Mouse (Mus musculus) midbrain, embryonic 10.5 days (tissue): ENCODE results near the gene Cask. TPM values are rescaled to one million over a fixed set of nuclear protein-coding genes. Genes with fewer than 3 reads are reported as not detected.

Source experiments
- DNase-seq: peaks from one replicate; pipeline ENCODE4 v3.0.0-alpha.2; 2017; ENCODE audit warnings: low spot score
- H3K27ac ChIP-seq: fragments of 300-500 bp; sonication (generic); replicated peaks from 2 replicates; pipeline ENCODE4 v1.5.1; 2016; ENCODE audit warnings: mild to moderate bottlenecking
- H3K27me3 ChIP-seq: fragments of 300-500 bp; sonication (generic); 2 replicates; pipeline ENCODE4 v1.6.1; 2016; ENCODE audit warnings: low read depth, mild to moderate bottlenecking; ENCODE audit not compliant: poor library complexity, severe bottlenecking
- H3K36me3 ChIP-seq: fragments of 300-500 bp; sonication (generic); 2 replicates; pipeline ENCODE4 v1.6.1; 2016; ENCODE audit warnings: mild to moderate bottlenecking, moderate library complexity
- H3K4me1 ChIP-seq: fragments of 300-500 bp; sonication (generic); 2 replicates; pipeline ENCODE4 v1.6.1; 2016
- H3K4me3 ChIP-seq: fragments of 300-500 bp; sonication (generic); 2 replicates; pipeline ENCODE4 v1.5.1; 2016; ENCODE audit warnings: mild to moderate bottlenecking, moderate library complexity
- H3K9me3 ChIP-seq: fragments of 300-500 bp; sonication (generic); replicated peaks from 2 replicates; pipeline ENCODE4 v1.6.1; 2016; ENCODE audit warnings: mild to moderate bottlenecking
- WGBS: fragments of 180-500 bp; shearing (Covaris S2); methylation state at CpG from one replicate; pipeline ENCODE4 v1.1.7; 2016; 5-methylcytosine and 5-hydroxymethylcytosine counted together
- polyA plus RNA-seq: library from polyadenylated mRNA; unstranded; fragments of >200 nt; fragmentation: Nextera tagmentation; extraction: Ambion mirVana; gene quantifications from 2 replicates; pipeline ENCODE4 v1.2.1, GENCODE M21; 2016

The Cask gene
- polyA plus RNA-seq, 1 experiment from 2014 or later: 12.4 TPM

DNA sequence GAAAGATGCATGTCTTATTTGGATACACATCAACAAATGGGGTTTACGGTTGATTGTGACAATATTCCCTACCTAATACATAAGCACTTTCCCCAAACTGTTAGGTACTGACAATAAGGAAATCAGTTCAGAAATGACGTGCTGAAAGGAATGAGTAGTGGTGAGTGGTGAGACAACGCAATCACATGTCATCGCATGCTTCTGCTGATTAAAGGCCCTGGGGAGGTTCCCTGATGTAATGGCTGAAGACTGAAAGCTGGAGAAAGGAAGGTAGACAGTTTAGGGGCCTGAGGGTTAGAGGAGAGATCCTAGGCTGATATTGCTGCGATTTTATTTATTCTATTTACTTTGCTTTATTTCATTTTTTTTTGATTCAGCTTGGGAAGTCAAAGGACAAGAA lies 240.1 kb downstream of the Cask start:
- DNase-seq: no peak
- H3K4me3 ChIP-seq: no peak overlapping the region
- peaks cover 14% of the 10 kb centered on the region; the same call in 1 of the 2 replicates for H3K36me3 ChIP-seq
- H3K9me3 ChIP-seq: no peaks in the 10 kb centered on the region
- no peak overlapping the region for H3K27ac ChIP-seq
- WGBS: 89% methylated on average over 5 of the region's 5 CpGs
- H3K27me3 ChIP-seq: 0 out of 2 replicates have a peak, but pooled peaks cover 5% of the 10 kb centered on the region
- H3K4me1 ChIP-seq: no peaks in the 10 kb centered on the region

- H3K27me3 ChIP-seq: peaks cover 8% of the 10 kb centered on the region; the same call in 1 of the 2 replicates
- no peak overlapping the region for H3K27ac ChIP-seq
- H3K4me3 ChIP-seq: no peak overlapping the region
- no peaks in the 10 kb centered on the region for H3K9me3 ChIP-seq
- no peak for DNase-seq
- H3K36me3 ChIP-seq: peaks cover 4% of the 10 kb centered on the region; the same call in 1 of the 2 replicates
- no peaks in the 10 kb centered on the region for H3K4me1 ChIP-seq
- WGBS: 68% methylated on average over 3 of the region's 3 CpGs
Observed at GRCm38 (mm10) chrX:13607752-13608151, 243.4 kb downstream of the Cask start.

DNA sequence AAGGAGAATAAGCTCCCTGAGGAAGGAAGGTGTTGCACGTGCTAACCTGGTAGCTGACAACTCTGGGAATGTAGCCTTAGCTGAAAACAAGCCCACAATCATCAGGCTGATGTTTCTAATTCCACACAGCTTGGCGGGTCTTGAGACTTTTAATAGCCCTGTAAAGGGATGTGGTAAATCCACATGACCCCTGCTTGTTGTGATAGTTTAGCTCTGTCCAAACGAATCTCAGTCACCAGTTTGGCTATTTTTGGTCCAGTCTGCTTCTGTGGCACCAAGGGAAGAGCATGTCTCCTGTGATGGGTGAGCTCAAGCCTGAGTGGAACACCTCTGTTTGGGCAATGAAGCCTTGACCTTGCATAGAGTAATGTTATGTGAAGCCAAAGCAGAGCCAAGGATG lies 244.4 kb downstream of the Cask start:
- Histone ChIP-seq H3K4me1 (no peaks in the 10 kb centered on the region), H3K27ac (no peak overlapping the region), H3K36me3 (peaks cover 4% of the 10 kb centered on the region; the same call in 1 of the 2 replicates), H3K4me3 (no peak overlapping the region), H3K9me3 (no peaks in the 10 kb centered on the region), H3K27me3 (peaks cover 8% of the 10 kb centered on the region; the same call in 1 of the 2 replicates)
- no peak for DNase-seq
- WGBS: 67% methylated on average over 3 of the region's 3 CpGs

DNA sequence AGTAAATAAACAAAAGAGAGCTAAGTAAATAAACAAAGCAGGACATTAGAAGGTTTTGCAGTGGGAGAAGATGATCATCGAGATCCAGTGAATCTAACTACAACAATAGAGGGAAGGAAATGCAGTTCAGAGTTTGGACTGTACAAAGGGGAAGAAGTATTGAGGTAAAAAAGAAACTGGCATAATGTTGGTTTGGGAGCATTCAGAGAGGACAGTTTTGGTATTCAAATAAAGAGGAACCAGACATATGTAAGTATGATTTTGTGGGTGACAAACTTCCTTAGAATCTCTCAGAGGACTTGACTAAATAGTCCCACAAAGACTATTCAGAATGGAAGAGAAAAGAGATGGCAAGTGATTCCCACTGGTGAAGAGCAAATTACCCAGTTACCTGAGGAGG lies 251.2 kb downstream of the Cask start:
- Histone ChIP-seq H3K4me1 (no peaks in the 10 kb centered on the region), H3K36me3 (no peaks in the 10 kb centered on the region), H3K27me3 (peaks cover 19% of the 10 kb centered on the region), H3K27ac (no peak overlapping the region), H3K9me3 (no peaks in the 10 kb centered on the region), H3K4me3 (no peak overlapping the region)
- WGBS: 61% methylated on average over 1 of the region's 1 CpGs
- no peak for DNase-seq

DNA sequence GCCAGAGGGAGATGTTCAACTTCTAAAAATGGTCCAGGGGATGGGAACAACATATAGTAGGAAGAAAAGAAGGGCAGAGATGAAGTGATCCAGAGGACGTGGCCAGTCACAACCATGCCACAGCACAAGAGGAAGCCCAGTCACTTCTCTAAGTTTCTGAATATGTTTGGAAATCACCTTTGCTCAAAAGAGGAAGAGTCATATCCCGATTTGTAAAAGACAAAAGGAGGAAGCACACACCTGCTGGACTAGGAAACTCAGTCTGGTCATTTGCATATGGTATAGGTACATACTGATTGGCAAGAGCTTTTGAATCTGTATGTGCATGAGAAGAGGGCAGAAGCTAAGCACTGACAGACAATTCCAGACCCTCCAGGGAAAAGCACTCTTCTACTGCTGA lies 251.8 kb downstream of the Cask start:
- Histone ChIP-seq H3K27ac (no peak overlapping the region), H3K9me3 (no peaks in the 10 kb centered on the region), H3K36me3 (no peaks in the 10 kb centered on the region), H3K4me1 (no peaks in the 10 kb centered on the region), H3K4me3 (no peak overlapping the region), H3K27me3 (peaks cover 20% of the 10 kb centered on the region)
- WGBS: 85% methylated on average over 2 of the region's 2 CpGs
- no peak for DNase-seq

GRCm38 (mm10) chrX:13577647-13578046 lies 273.5 kb downstream of the Cask start:
- DNase-seq: no peak
- Histone ChIP-seq H3K4me3 (no peak overlapping the region), H3K27me3 (peaks cover 34% of the 10 kb centered on the region), H3K4me1 (no peaks in the 10 kb centered on the region), H3K36me3 (no peaks in the 10 kb centered on the region), H3K9me3 (no peaks in the 10 kb centered on the region; the same call in 1 of the 2 replicates), H3K27ac (no peak overlapping the region)
- 88% methylated on average over 3 of the region's 3 CpGs for WGBS

DNA sequence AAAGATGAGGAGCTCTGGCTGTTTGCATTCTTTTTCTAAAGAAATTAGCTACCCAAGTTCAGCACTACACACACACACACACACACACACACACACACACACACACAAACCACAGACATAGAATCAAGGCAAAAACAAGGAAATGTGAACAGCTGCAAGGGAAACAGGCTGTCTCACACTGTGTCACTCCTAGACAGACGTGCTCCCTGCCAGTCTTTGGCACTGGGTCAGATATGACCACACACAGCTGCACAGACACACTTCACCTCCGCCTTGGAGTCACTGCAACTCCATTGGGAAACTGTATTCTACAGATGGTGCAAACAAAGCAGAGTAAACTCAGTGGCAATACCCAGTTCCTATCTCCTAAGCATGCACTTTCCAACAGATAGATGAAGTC lies 274.6 kb downstream of the Cask start:
- H3K27ac ChIP-seq: no peak overlapping the region
- DNase-seq: no peak
- 74% methylated on average over 2 of the region's 2 CpGs for WGBS

DNA sequence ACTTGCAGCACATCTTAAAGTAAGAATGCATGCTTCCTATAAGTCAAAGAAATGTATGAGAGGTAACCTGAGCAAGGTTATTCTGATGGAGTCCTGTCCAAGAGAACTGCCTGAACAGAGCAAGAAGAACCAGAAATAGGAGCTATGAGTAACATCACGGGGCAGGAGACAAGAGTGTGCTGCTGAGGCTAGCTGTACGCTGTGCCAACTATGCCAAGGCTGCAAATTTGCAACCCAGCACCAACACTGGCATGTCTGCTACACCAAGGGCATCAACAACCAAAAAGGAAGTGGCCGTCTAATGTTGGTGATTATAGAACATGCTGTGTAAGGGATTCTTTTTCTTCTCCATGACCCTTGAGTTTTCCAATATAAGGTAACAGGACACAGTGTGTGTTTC lies 276.3 kb downstream of the Cask start:
- no peak for DNase-seq
- H3K4me3 ChIP-seq: no peak overlapping the region
- H3K36me3 ChIP-seq: no peaks in the 10 kb centered on the region
- no peaks in the 10 kb centered on the region for H3K4me1 ChIP-seq
- H3K27ac ChIP-seq: no peak overlapping the region
- 89% methylated on average over 3 of the region's 3 CpGs for WGBS
- H3K9me3 ChIP-seq: no peaks in the 10 kb centered on the region; the same call in 1 of the 2 replicates
- peaks cover 42% of the 10 kb centered on the region for H3K27me3 ChIP-seq

More for the DNA sequence above, 274.6 kb downstream of the Cask start:
- no peaks in the 10 kb centered on the region for H3K4me1 ChIP-seq
- H3K9me3 ChIP-seq: no peaks in the 10 kb centered on the region; the same call in 1 of the 2 replicates
- H3K27me3 ChIP-seq: peaks cover 34% of the 10 kb centered on the region
- H3K4me3 ChIP-seq: no peak overlapping the region
- no peaks in the 10 kb centered on the region for H3K36me3 ChIP-seq

- Histone ChIP-seq H3K27ac (no peak overlapping the region), H3K36me3 (no peaks in the 10 kb centered on the region), H3K9me3 (no peaks in the 10 kb centered on the region; the same call in 1 of the 2 replicates), H3K27me3 (peaks cover 48% of the 10 kb centered on the region), H3K4me1 (no peaks in the 10 kb centered on the region), H3K4me3 (no peak overlapping the region)
- WGBS: 84% methylated on average over 2 of the region's 2 CpGs
- DNase-seq: no peak
Observed at GRCm38 (mm10) chrX:13574298-13574697, 276.9 kb downstream of the Cask start.

DNA sequence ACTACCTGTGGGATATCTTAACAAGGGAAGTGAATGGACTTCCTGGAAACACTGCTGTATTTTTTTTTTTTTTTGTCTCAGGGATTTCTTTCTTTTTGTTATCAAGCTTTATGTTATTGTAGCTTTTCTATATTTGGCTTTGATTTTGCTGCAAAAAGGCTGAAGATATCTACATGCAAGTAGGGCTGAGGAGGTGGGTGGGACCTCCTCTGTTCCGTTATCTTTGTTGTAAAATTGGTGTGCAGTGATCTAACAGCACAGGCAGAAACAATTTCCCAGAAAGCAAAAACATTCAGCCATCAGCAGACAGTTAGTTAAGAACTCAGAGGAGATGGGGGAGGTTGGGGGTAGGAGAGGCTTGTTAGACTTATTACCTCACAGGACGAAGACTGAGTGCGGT lies 296.7 kb downstream of the Cask start:
- no peaks in the 10 kb centered on the region for H3K9me3 ChIP-seq
- H3K27me3 ChIP-seq: peaks cover 28% of the 10 kb centered on the region
- H3K4me3 ChIP-seq: no peak overlapping the region
- WGBS: 89% methylated on average over 3 of the region's 3 CpGs
- no peaks in the 10 kb centered on the region for H3K4me1 ChIP-seq
- peaks cover 6% of the 10 kb centered on the region for H3K36me3 ChIP-seq
- DNase-seq: no peak
- no peak overlapping the region for H3K27ac ChIP-seq

GRCm38 (mm10) chrX:13552288-13552687 lies 298.9 kb downstream of the Cask start:
- 91% methylated on average over 2 of the region's 2 CpGs for WGBS
- H3K36me3 ChIP-seq: peaks cover 6% of the 10 kb centered on the region
- no peaks in the 10 kb centered on the region for H3K4me1 ChIP-seq
- H3K27me3 ChIP-seq: peaks cover 48% of the 10 kb centered on the region
- no peaks in the 10 kb centered on the region for H3K9me3 ChIP-seq
- no peak for DNase-seq
- H3K4me3 ChIP-seq: no peak overlapping the region
- no peak overlapping the region for H3K27ac ChIP-seq

- no peak overlapping the region for H3K4me3 ChIP-seq
- H3K4me1 ChIP-seq: no peaks in the 10 kb centered on the region
- H3K27me3 ChIP-seq: peaks cover 55% of the 10 kb centered on the region
- 89% methylated on average over 4 of the region's 4 CpGs for WGBS
- H3K36me3 ChIP-seq: peaks cover 6% of the 10 kb centered on the region
- DNase-seq: no peak
- no peaks in the 10 kb centered on the region for H3K9me3 ChIP-seq
- H3K27ac ChIP-seq: no peak overlapping the region
Observed at GRCm38 (mm10) chrX:13551566-13551965, 299.6 kb downstream of the Cask start.

- H3K4me3 ChIP-seq: no peak overlapping the region
- H3K27me3 ChIP-seq: peaks cover 53% of the 10 kb centered on the region
- DNase-seq: no peak
- no peak overlapping the region for H3K27ac ChIP-seq
- H3K36me3 ChIP-seq: peaks cover 5% of the 10 kb centered on the region; the same call in 1 of the 2 replicates
- H3K9me3 ChIP-seq: no peaks in the 10 kb centered on the region
- WGBS: 87% methylated on average over 4 of the region's 4 CpGs
- H3K4me1 ChIP-seq: no peaks in the 10 kb centered on the region
Observed at GRCm38 (mm10) chrX:13549100-13549499, 302.1 kb downstream of the Cask start.

- peaks cover 78% of the 10 kb centered on the region for H3K27me3 ChIP-seq
- H3K4me3 ChIP-seq: no peak overlapping the region
- DNase-seq: no peak
- no peaks in the 10 kb centered on the region for H3K9me3 ChIP-seq
- 0 out of 2 replicates have a peak, but pooled peaks cover 9% of the 10 kb centered on the region for H3K36me3 ChIP-seq
- H3K27ac ChIP-seq: no peak overlapping the region
- 94% methylated on average over 8 of the region's 8 CpGs for WGBS
- no peaks in the 10 kb centered on the region for H3K4me1 ChIP-seq
Observed at GRCm38 (mm10) chrX:13521288-13521687, 329.9 kb downstream of the Cask start.
